Mouse (Mus musculus): ENCODE measurements around the gene Ess2. TPM values are rescaled to one million over a fixed set of nuclear protein-coding genes. Genes with fewer than 3 reads are reported as not detected.

Gene Ess2
- polyA plus RNA-seq, 1 experiment from 2014 or later, result 44.6 TPM

- Histone ChIP-seq H3K4me2 (ENCODE audit: low read length) (no peak overlapping the region), H3K9ac (replicated peaks; ENCODE audit: low read length) (no peak overlapping the region), H3K9me3 (ENCODE audit: control insufficient read depth, low read length) (no peaks in the 10 kb centered on the region), H3K27ac (replicated peaks; ENCODE audit: low read depth, low read length) (no peak overlapping the region), H3K4me1 (ENCODE audit: control insufficient read depth, insufficient read depth, low read length) (no peaks in the 10 kb centered on the region), H3K27me3 (ENCODE audit: control insufficient read depth, insufficient read depth, low read length) (no peaks in the 10 kb centered on the region), H3K36me3 (ENCODE audit: control insufficient read depth, insufficient read depth, low read length) (no peaks in the 10 kb centered on the region), H3K4me3 (replicated peaks; ENCODE audit: low read depth, low read length) (no peak overlapping the region)
- WGBS, result 8% methylated on average over 7 of the region's 7 CpGs
- DNase-seq (peak; percentile 74), ATAC-seq (ENCODE audit: low FRiP score, low TSS enrichment) (peak; percentile 60; the same call in 1 of the 2 replicates)
Observed at GRCm38 (mm10) chr16:17938821-17939220, 27.7 kb upstream of the Ess2 start.

- no peak overlapping the region for H3K27ac ChIP-seq (replicated peaks; ENCODE audit: low read depth, low read length)
- H3K9ac ChIP-seq (replicated peaks; ENCODE audit: low read length), result no peak overlapping the region
- no peak overlapping the region for H3K4me3 ChIP-seq (replicated peaks; ENCODE audit: low read depth, low read length)
- H3K4me2 ChIP-seq (ENCODE audit: low read length), result no peak overlapping the region
- no peaks in the 10 kb centered on the region for H3K9me3 ChIP-seq (ENCODE audit: control insufficient read depth, low read length)
- no peaks in the 10 kb centered on the region for H3K36me3 ChIP-seq (ENCODE audit: control insufficient read depth, insufficient read depth, low read length)
- no peaks in the 10 kb centered on the region for H3K27me3 ChIP-seq (ENCODE audit: control insufficient read depth, insufficient read depth, low read length)
- WGBS, result 83% methylated on average over 7 of the region's 7 CpGs
- ATAC-seq (ENCODE audit: low FRiP score, low TSS enrichment) (no peak), DNase-seq (no peak)
- H3K4me1 ChIP-seq (ENCODE audit: control insufficient read depth, insufficient read depth, low read length), result no peaks in the 10 kb centered on the region
Observed at GRCm38 (mm10) chr16:17938187-17938586, 27.0 kb upstream of the Ess2 start.

GRCm38 (mm10) chr16:17936776-17937175 lies 25.6 kb upstream of the Ess2 start:
- Histone ChIP-seq H3K27ac (replicated peaks; ENCODE audit: low read depth, low read length) (no peak overlapping the region), H3K9ac (replicated peaks; ENCODE audit: low read length) (no peak overlapping the region), H3K4me2 (ENCODE audit: low read length) (no peak overlapping the region), H3K9me3 (ENCODE audit: control insufficient read depth, low read length) (no peaks in the 10 kb centered on the region), H3K27me3 (ENCODE audit: control insufficient read depth, insufficient read depth, low read length) (no peaks in the 10 kb centered on the region), H3K4me1 (ENCODE audit: control insufficient read depth, insufficient read depth, low read length) (no peaks in the 10 kb centered on the region), H3K4me3 (replicated peaks; ENCODE audit: low read depth, low read length) (no peak overlapping the region), H3K36me3 (ENCODE audit: control insufficient read depth, insufficient read depth, low read length) (no peaks in the 10 kb centered on the region)
- DNase-seq (no peak), ATAC-seq (ENCODE audit: low FRiP score, low TSS enrichment) (no peak)
- 83% methylated on average over 10 of the region's 10 CpGs for WGBS

GRCm38 (mm10) chr16:17934445-17934910 lies 23.3 kb upstream of the Ess2 start:
- no peak for DNase-seq
- Histone ChIP-seq H3K4me3 (replicated peaks; ENCODE audit: low read depth, low read length) (no peak overlapping the region), H3K36me3 (ENCODE audit: control insufficient read depth, insufficient read depth, low read length) (no peaks in the 10 kb centered on the region), H3K9ac (replicated peaks; ENCODE audit: low read length) (no peak overlapping the region), H3K27ac (replicated peaks; ENCODE audit: low read depth, low read length) (no peak overlapping the region), H3K4me2 (ENCODE audit: low read length) (no peak overlapping the region), H3K9me3 (ENCODE audit: control insufficient read depth, low read length) (no peaks in the 10 kb centered on the region), H3K27me3 (ENCODE audit: control insufficient read depth, insufficient read depth, low read length) (no peaks in the 10 kb centered on the region), H3K4me1 (ENCODE audit: control insufficient read depth, insufficient read depth, low read length) (no peaks in the 10 kb centered on the region)
- WGBS, result 74% methylated on average over 3 of the region's 3 CpGs
- ATAC-seq (ENCODE audit: low FRiP score, low TSS enrichment), result no peak

- H3K4me2 ChIP-seq (ENCODE audit: low read length), result no peak overlapping the region
- no peak for ATAC-seq (ENCODE audit: low FRiP score, low TSS enrichment)
- H3K27ac ChIP-seq (replicated peaks; ENCODE audit: low read depth, low read length), result no peak overlapping the region
- no peak overlapping the region for H3K9ac ChIP-seq (replicated peaks; ENCODE audit: low read length)
- H3K4me3 ChIP-seq (replicated peaks; ENCODE audit: low read depth, low read length), result no peak overlapping the region
- H3K4me1 ChIP-seq (ENCODE audit: control insufficient read depth, insufficient read depth, low read length), result 0 out of 2 replicates have a peak, but pooled peaks cover 2% of the 10 kb centered on the region
- no peaks in the 10 kb centered on the region for H3K27me3 ChIP-seq (ENCODE audit: control insufficient read depth, insufficient read depth, low read length)
- no peaks in the 10 kb centered on the region for H3K9me3 ChIP-seq (ENCODE audit: control insufficient read depth, low read length)
- DNase-seq, result no peak
- H3K36me3 ChIP-seq (ENCODE audit: control insufficient read depth, insufficient read depth, low read length), result no peaks in the 10 kb centered on the region
- WGBS, result 70% methylated on average over 9 of the region's 9 CpGs
Observed at GRCm38 (mm10) chr16:17933594-17934444, 22.7 kb upstream of the Ess2 start.

- no peaks in the 10 kb centered on the region for H3K27me3 ChIP-seq (ENCODE audit: control insufficient read depth, insufficient read depth, low read length)
- 0 out of 2 replicates have a peak, but pooled peaks cover 9% of the 10 kb centered on the region for H3K4me1 ChIP-seq (ENCODE audit: control insufficient read depth, insufficient read depth, low read length)
- no peak overlapping the region for H3K27ac ChIP-seq (replicated peaks; ENCODE audit: low read depth, low read length)
- H3K36me3 ChIP-seq (ENCODE audit: control insufficient read depth, insufficient read depth, low read length), result no peaks in the 10 kb centered on the region
- no peak for ATAC-seq (ENCODE audit: low FRiP score, low TSS enrichment)
- 75% methylated on average over 5 of the region's 5 CpGs for WGBS
- H3K4me2 ChIP-seq (ENCODE audit: low read length), result no peak overlapping the region
- no peak for DNase-seq
- no peak overlapping the region for H3K4me3 ChIP-seq (replicated peaks; ENCODE audit: low read depth, low read length)
- H3K9me3 ChIP-seq (ENCODE audit: control insufficient read depth, low read length), result no peaks in the 10 kb centered on the region
- H3K9ac ChIP-seq (replicated peaks; ENCODE audit: low read length), result no peak overlapping the region
Observed at GRCm38 (mm10) chr16:17931906-17932460, 20.8 kb upstream of the Ess2 start.

GRCm38 (mm10) chr16:17929631-17930030 lies 18.5 kb upstream of the Ess2 start:
- Histone ChIP-seq H3K27me3 (ENCODE audit: control insufficient read depth, insufficient read depth, low read length) (no peaks in the 10 kb centered on the region), H3K4me3 (replicated peaks; ENCODE audit: low read depth, low read length) (no peak overlapping the region), H3K4me1 (ENCODE audit: control insufficient read depth, insufficient read depth, low read length) (0 out of 2 replicates have a peak, but pooled peaks cover 13% of the 10 kb centered on the region), H3K9me3 (ENCODE audit: control insufficient read depth, low read length) (no peaks in the 10 kb centered on the region), H3K36me3 (ENCODE audit: control insufficient read depth, insufficient read depth, low read length) (peaks cover 17% of the 10 kb centered on the region), H3K27ac (replicated peaks; ENCODE audit: low read depth, low read length) (no peak overlapping the region), H3K4me2 (ENCODE audit: low read length) (no peak overlapping the region), H3K9ac (replicated peaks; ENCODE audit: low read length) (no peak overlapping the region)
- 64% methylated on average over 2 of the region's 2 CpGs for WGBS
- ATAC-seq (ENCODE audit: low FRiP score, low TSS enrichment) (no peak), DNase-seq (no peak)

GRCm38 (mm10) chr16:17929211-17929610 lies 18.1 kb upstream of the Ess2 start:
- peaks cover 21% of the 10 kb centered on the region for H3K36me3 ChIP-seq (ENCODE audit: control insufficient read depth, insufficient read depth, low read length)
- H3K27ac ChIP-seq (replicated peaks; ENCODE audit: low read depth, low read length), result peak overlapping the region; percentile 91
- no peak for ATAC-seq (ENCODE audit: low FRiP score, low TSS enrichment)
- WGBS, result 7% methylated on average over 2 of the region's 2 CpGs
- no peak for DNase-seq
- no peak overlapping the region for H3K4me3 ChIP-seq (replicated peaks; ENCODE audit: low read depth, low read length)
- H3K4me1 ChIP-seq (ENCODE audit: control insufficient read depth, insufficient read depth, low read length), result 0 out of 2 replicates have a peak, but pooled peaks cover 13% of the 10 kb centered on the region
- H3K9me3 ChIP-seq (ENCODE audit: control insufficient read depth, low read length), result no peaks in the 10 kb centered on the region
- H3K9ac ChIP-seq (replicated peaks; ENCODE audit: low read length), result no peak overlapping the region
- H3K4me2 ChIP-seq (ENCODE audit: low read length), result peak overlapping the region; percentile 88
- no peaks in the 10 kb centered on the region for H3K27me3 ChIP-seq (ENCODE audit: control insufficient read depth, insufficient read depth, low read length)
